Mouse (Mus musculus) myocyte (in vitro differentiated cells): ENCODE data around the gene Serpinb3c. TPM values are rescaled to one million over a fixed set of nuclear protein-coding genes. Genes with fewer than 3 reads are reported as not detected.
"Not testable (repeated sequence)": the region's sequence is repeated elsewhere in the genome, so short reads cannot be mapped to it uniquely, and the experiment has no call there.

ENCODE experiments used
- H3K27me3 ChIP-seq: one replicate; pipeline ENCODE4 v1.6.1; 2011; ENCODE audit not compliant: control insufficient read depth, insufficient read depth, insufficient read length
- H3K36me3 ChIP-seq: one replicate; pipeline ENCODE4 v1.6.1; 2011; ENCODE audit not compliant: control insufficient read depth, insufficient read depth
- H3K4me2 ChIP-seq: one replicate; pipeline ENCODE4 v1.6.1; 2011; ENCODE audit warnings: low read depth, control low read depth
- H3K4me3 ChIP-seq: one replicate; pipeline ENCODE4 v1.5.1; 2011; ENCODE audit warnings: mild to moderate bottlenecking, control low read depth, moderate library complexity
- H3K79me2 ChIP-seq: one replicate; pipeline ENCODE4 v1.6.1; 2011; ENCODE audit not compliant: control insufficient read depth, insufficient read depth
- H3ac ChIP-seq: one replicate; pipeline ENCODE4 v1.6.1; 2011; ENCODE audit not compliant: control insufficient read depth, insufficient read length
- polyA plus RNA-seq: library from polyadenylated mRNA; unstranded; fragments of >200 nt; fragmentation: generic; extraction: Trizol; gene quantifications from one replicate; pipeline ENCODE4 v1.2.1, GENCODE M21; 2012; ENCODE audit warnings: missing spikeins

The Serpinb3c gene
- polyA plus RNA-seq = not detected

GRCm38 (mm10) chr1:107278261-107278660 lies at the start of gene Serpinb3c, which contains the start of gene Serpinb3b:
Serpinb3c (minus strand) TSS chr1:107278371.
Serpinb3b (minus strand) TSS chr1:107278361.
- not testable (repeated sequence) for H3K79me2 ChIP-seq, H3K27me3 ChIP-seq, H3K4me2 ChIP-seq, H3K36me3 ChIP-seq, H3K4me3 ChIP-seq, H3ac ChIP-seq

GRCm38 (mm10) chr1:107243170-107243569 lies 35.0 kb downstream of the Serpinb3c start:
- H3K36me3 ChIP-seq, H3ac ChIP-seq, H3K27me3 ChIP-seq, H3K79me2 ChIP-seq, H3K4me3 ChIP-seq, H3K4me2 ChIP-seq: not testable (repeated sequence)

Other genes with a start within 250 kb of the Serpinb3c start
- not detected for gene Serpinb3a, start 226.1 kb downstream of the Serpinb3c start, polyA plus RNA-seq
- not detected for gene Serpinb3d, start 194.9 kb downstream of the Serpinb3c start, polyA plus RNA-seq
- not detected for gene Serpinb3b, start within 50 bp of the Serpinb3c start, polyA plus RNA-seq
- gene Serpinb11, start 82.8 kb upstream of the Serpinb3c start, polyA plus RNA-seq = not detected
- gene Serpinb7, start 121.3 kb upstream of the Serpinb3c start, polyA plus RNA-seq = 0.53 TPM
- 0.06 TPM for gene Serpinb2, start 233.1 kb upstream of the Serpinb3c start, polyA plus RNA-seq